Mouse (Mus musculus) MEL (cell line): ENCODE measurements around the gene Cfap161.

Experiments
- CTCF ChIP-seq, 3 experiments: IDR thresholded peaks in 2 of 3; conservative IDR thresholded peaks in 1 of 3; 2 replicates each; pipeline ENCODE4 v1.5.1; 2011 to 2012; ENCODE audit warnings: low read length in 3 of 3, low read depth in 2 of 3, mild to moderate bottlenecking in 2 of 3, improper control_type of control experiment in 1 of 3, inconsistent platforms in 1 of 3, mixed read lengths in 1 of 3, moderate library complexity in 1 of 3; ENCODE audit not compliant: control insufficient read depth in 1 of 3, insufficient read depth in 1 of 3, poor library complexity in 1 of 3, severe bottlenecking in 1 of 3
- GABPA ChIP-seq: IDR thresholded peaks from 2 replicates; pipeline ENCODE4 v1.6.1; 2012; ENCODE audit warnings: low read depth, mild to moderate bottlenecking, inconsistent platforms, low read length, improper control_type of control experiment, moderate library complexity
- GATA1 ChIP-seq: IDR thresholded peaks from 2 replicates; pipeline ENCODE4 v1.6.1; 2011; ENCODE audit warnings: low read depth, low read length, improper control_type of control experiment
- KAT2A ChIP-seq: conservative IDR thresholded peaks from 2 replicates; pipeline ENCODE4 v1.6.1; 2012; ENCODE audit warnings: low read depth, low read length, improper control_type of control experiment, inconsistent platforms
- MAZ ChIP-seq: IDR thresholded peaks from 2 replicates; pipeline ENCODE4 v1.6.1; 2012; ENCODE audit warnings: low read depth, mild to moderate bottlenecking, inconsistent platforms, low read length, improper control_type of control experiment
- MXI1 ChIP-seq: IDR thresholded peaks from 2 replicates; pipeline ENCODE4 v1.6.1; 2011; ENCODE audit warnings: mild to moderate bottlenecking, low read depth, low read length, improper control_type of control experiment
- POLR2A ChIP-seq, 2 experiments: IDR thresholded peaks; 2 replicates each; pipeline ENCODE4 v1.6.1; 2011 to 2012; ENCODE audit warnings: low read length in 2 of 2, mild to moderate bottlenecking in 2 of 2, control low read depth in 1 of 2, improper control_type of control experiment in 1 of 2, low read depth in 1 of 2, moderate library complexity in 1 of 2; ENCODE audit not compliant: control insufficient read depth in 1 of 2, insufficient read depth in 1 of 2, poor library complexity in 1 of 2
- POLR2AphosphoS2 ChIP-seq: IDR thresholded peaks from 2 replicates; pipeline ENCODE4 v1.6.1; 2011; ENCODE audit warnings: low read length, improper control_type of control experiment
- RAD21 ChIP-seq: IDR thresholded peaks from 2 replicates; pipeline ENCODE4 v1.6.1; 2011; ENCODE audit warnings: mild to moderate bottlenecking, low read depth, low read length, improper control_type of control experiment
- TAL1 ChIP-seq: IDR thresholded peaks from 2 replicates; pipeline ENCODE4 v1.6.1; 2012; ENCODE audit warnings: mild to moderate bottlenecking, inconsistent platforms, low read length, moderate library complexity, mixed read lengths
- UBTF ChIP-seq: IDR thresholded peaks from 2 replicates; pipeline ENCODE4 v1.6.1; 2012; ENCODE audit warnings: low read depth, mild to moderate bottlenecking, inconsistent platforms, low read length, improper control_type of control experiment, moderate library complexity, borderline replicate concordance; ENCODE audit not compliant: insufficient read depth
- ZMIZ1 ChIP-seq: IDR thresholded peaks from 2 replicates; pipeline ENCODE4 v1.6.1; 2012; ENCODE audit warnings: low read depth, mild to moderate bottlenecking, inconsistent platforms, low read length, improper control_type of control experiment, moderate library complexity

- TF ChIP-seq CTCF (IDR thresholded peaks at IDR 0.05 in 2 of 3, conservative IDR thresholded peaks at IDR 0.05 in 1 of 3; ENCODE audit: control insufficient read depth in 1 of 3, insufficient read depth in 1 of 3, low read depth in 2 of 3, low read length in 3 of 3, poor library complexity in 1 of 3, severe bottlenecking in 1 of 3), result no peak
- TF ChIP-seq GATA1, result no peak
- TF ChIP-seq POLR2A (IDR thresholded peaks at IDR 0.05; ENCODE audit: control insufficient read depth in 1 of 2, insufficient read depth in 1 of 2, low read depth in 1 of 2, low read length in 2 of 2, poor library complexity in 1 of 2), result no peak
- no peak for TF ChIP-seq GABPA
- no peak for TF ChIP-seq UBTF
- no peak for TF ChIP-seq ZMIZ1
- TF ChIP-seq KAT2A, result no peak
- TF ChIP-seq POLR2AphosphoS2, result no peak
- no peak for TF ChIP-seq RAD21
- no peak for TF ChIP-seq MXI1
- TF ChIP-seq TAL1, result no peak
- TF ChIP-seq MAZ, result no peak
Observed at GRCm38 (mm10) chr7:83827402-83828076, 32.9 kb upstream of the Cfap161 start.
